Mouse (Mus musculus) limb, embryonic 11.5 days (tissue): Measurements from ENCODE around the gene Rab27a. TPM values are rescaled to one million over a fixed set of nuclear protein-coding genes. Genes with fewer than 3 reads are reported as not detected.
A peak's percentile ranks its signal among the peaks of the same experiment; 100 is the strongest.

Experiments used
- ATAC-seq: fragments of 200-750 bp; cut with Nextera tagmentation; 2 replicates; pipeline ENCODE4 v1.8.0; 2017; ENCODE audit warnings: low read depth; ENCODE audit not compliant: insufficient number of reproducible peaks, low FRiP score, low TSS enrichment
- DNase-seq: peaks from one replicate; pipeline ENCODE4 v3.0.0-alpha.2; 2015; ENCODE audit warnings: low spot score
- H3K27ac ChIP-seq: fragments of 300-500 bp; sonication (generic); replicated peaks from 2 replicates; pipeline ENCODE4 v1.5.1; 2014; ENCODE audit warnings: low read depth, mild to moderate bottlenecking, low read length
- H3K27me3 ChIP-seq: fragments of 300-500 bp; sonication (generic); 2 replicates; pipeline ENCODE4 v1.6.1; 2014; ENCODE audit warnings: mild to moderate bottlenecking, low read length, mixed read lengths; ENCODE audit not compliant: control insufficient read depth, insufficient read depth
- H3K36me3 ChIP-seq: fragments of 300-500 bp; sonication (generic); 2 replicates; pipeline ENCODE4 v1.6.1; 2014; ENCODE audit warnings: mild to moderate bottlenecking, low read length, moderate library complexity, mixed read lengths; ENCODE audit not compliant: control insufficient read depth, insufficient read depth
- H3K4me1 ChIP-seq: fragments of 300-500 bp; sonication (generic); 2 replicates; pipeline ENCODE4 v1.6.1; 2014; ENCODE audit warnings: low read length, mixed read lengths; ENCODE audit not compliant: control insufficient read depth, insufficient read depth
- H3K4me2 ChIP-seq: fragments of 300-500 bp; sonication (generic); 2 replicates; pipeline ENCODE4 v1.6.1; 2014; ENCODE audit warnings: low read depth, mild to moderate bottlenecking, moderate library complexity; ENCODE audit not compliant: severe bottlenecking
- H3K4me3 ChIP-seq: fragments of 300-500 bp; sonication (generic); 2 replicates; pipeline ENCODE4 v1.5.1; 2014; ENCODE audit warnings: low read depth, low read length
- H3K9ac ChIP-seq: fragments of 300-500 bp; sonication (generic); 2 replicates; pipeline ENCODE4 v1.6.1; 2014; ENCODE audit warnings: mild to moderate bottlenecking, low read length
- H3K9me3 ChIP-seq: fragments of 300-500 bp; sonication (generic); 2 replicates; pipeline ENCODE4 v1.6.1; 2016; ENCODE audit warnings: low read length; ENCODE audit not compliant: control insufficient read depth
- WGBS: fragments of 180-500 bp; shearing (Covaris S2); extraction: QIAGEN DNeasy Blood & Tissue Kit; methylation state at CpG from one replicate; pipeline ENCODE4 v1.1.7; 2014; 5-methylcytosine and 5-hydroxymethylcytosine counted together
- polyA plus RNA-seq: library from polyadenylated mRNA; unstranded; fragments of >200 nt; fragmentation: Nextera tagmentation; extraction: Ambion mirVana; gene quantifications from 2 replicates; pipeline ENCODE4 v1.2.1, GENCODE M21; 2014

Rab27a gene
- polyA plus RNA-seq, 1 experiment from 2014 or later = 2.5 TPM

GRCm38 (mm10) chr9:73006175-73006574 is 38.5 kb upstream of the Rab27a start:
- no peaks in the 10 kb centered on the region for H3K9me3 ChIP-seq
- WGBS = 100% methylated on average over 3 of the region's 3 CpGs

DNA sequence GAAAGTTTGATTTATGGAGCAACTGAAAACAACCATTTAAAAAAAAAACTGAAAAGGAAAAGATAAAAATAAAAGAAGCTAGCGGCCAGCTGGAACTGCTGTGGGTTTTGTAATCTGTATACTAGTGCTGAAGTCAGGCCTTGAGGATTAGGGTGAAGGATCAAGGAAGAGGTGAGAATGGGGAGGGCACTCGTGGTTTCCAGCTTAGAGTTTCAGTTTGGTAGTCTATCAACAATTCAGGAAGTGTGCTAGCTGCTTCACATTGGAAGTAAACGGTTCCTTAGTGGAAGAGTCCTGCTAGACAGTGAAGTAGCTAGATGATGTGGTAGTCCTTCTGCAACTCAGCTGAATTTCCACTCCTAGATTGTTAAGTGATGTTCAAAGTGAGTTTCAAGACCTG is 36.3 kb upstream of the Rab27a start:
- Histone ChIP-seq H3K9me3 (no peaks in the 10 kb centered on the region), H3K27ac (no peak overlapping the region), H3K27me3 (no peaks in the 10 kb centered on the region), H3K4me3 (no peak overlapping the region), H3K4me1 (no peaks in the 10 kb centered on the region), H3K36me3 (no peaks in the 10 kb centered on the region), H3K4me2 (no peak overlapping the region), H3K9ac (no peak overlapping the region)
- DNase-seq (no peak), ATAC-seq (no peak)
- 71% methylated on average over 3 of the region's 3 CpGs for WGBS

More at GRCm38 (mm10) chr9:73006175-73006574, 38.5 kb upstream of the Rab27a start:
- Histone ChIP-seq H3K4me1 (no peaks in the 10 kb centered on the region), H3K36me3 (no peaks in the 10 kb centered on the region), H3K27me3 (no peaks in the 10 kb centered on the region), H3K9ac (no peak overlapping the region), H3K4me2 (no peak overlapping the region), H3K27ac (no peak overlapping the region), H3K4me3 (no peak overlapping the region)
- DNase-seq (no peak), ATAC-seq (no peak)

DNA sequence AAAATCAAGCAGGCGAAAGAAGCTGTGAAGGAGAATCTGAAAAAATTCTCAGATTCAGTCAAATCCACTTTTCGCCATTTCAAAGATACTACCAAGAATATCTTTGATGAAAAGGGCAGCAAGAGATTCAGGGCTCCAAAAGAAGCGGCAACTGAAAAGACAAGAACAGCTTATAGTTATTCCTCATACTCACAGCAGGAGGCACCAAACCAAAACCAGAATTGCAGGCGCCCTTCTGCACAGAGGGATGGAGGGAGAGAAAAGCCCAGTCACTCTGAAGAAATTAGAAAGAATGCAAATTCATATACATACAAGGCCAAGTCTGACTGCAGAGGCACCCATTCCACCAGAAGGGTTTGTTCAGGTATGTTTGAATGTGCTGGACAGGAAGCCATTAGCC is 32.0 kb upstream of the Rab27a start:
- ATAC-seq = no peak
- no peak overlapping the region for H3K9ac ChIP-seq
- peaks cover 5% of the 10 kb centered on the region; the same call in 1 of the 2 replicates for H3K36me3 ChIP-seq
- no peak overlapping the region for H3K4me3 ChIP-seq
- no peak overlapping the region for H3K4me2 ChIP-seq
- H3K4me1 ChIP-seq = no peaks in the 10 kb centered on the region
- no peak overlapping the region for H3K27ac ChIP-seq
- no peaks in the 10 kb centered on the region for H3K9me3 ChIP-seq
- DNase-seq = no peak
- no peaks in the 10 kb centered on the region for H3K27me3 ChIP-seq
- 86% methylated on average over 4 of the region's 4 CpGs for WGBS

GRCm38 (mm10) chr9:73014724-73015123 is 29.9 kb upstream of the Rab27a start:
- ATAC-seq (no peak), DNase-seq (no peak)
- Histone ChIP-seq H3K36me3 (peaks cover 5% of the 10 kb centered on the region; the same call in 1 of the 2 replicates), H3K4me2 (no peak overlapping the region), H3K9me3 (no peaks in the 10 kb centered on the region), H3K27ac (no peak overlapping the region), H3K27me3 (no peaks in the 10 kb centered on the region), H3K4me1 (no peaks in the 10 kb centered on the region), H3K9ac (no peak overlapping the region), H3K4me3 (no peak overlapping the region)
- WGBS = 72% methylated on average over 13 of the region's 13 CpGs

GRCm38 (mm10) chr9:73019841-73020240 is 24.8 kb upstream of the Rab27a start:
- DNase-seq = no peak
- H3K4me2 ChIP-seq = no peak overlapping the region

DNA sequence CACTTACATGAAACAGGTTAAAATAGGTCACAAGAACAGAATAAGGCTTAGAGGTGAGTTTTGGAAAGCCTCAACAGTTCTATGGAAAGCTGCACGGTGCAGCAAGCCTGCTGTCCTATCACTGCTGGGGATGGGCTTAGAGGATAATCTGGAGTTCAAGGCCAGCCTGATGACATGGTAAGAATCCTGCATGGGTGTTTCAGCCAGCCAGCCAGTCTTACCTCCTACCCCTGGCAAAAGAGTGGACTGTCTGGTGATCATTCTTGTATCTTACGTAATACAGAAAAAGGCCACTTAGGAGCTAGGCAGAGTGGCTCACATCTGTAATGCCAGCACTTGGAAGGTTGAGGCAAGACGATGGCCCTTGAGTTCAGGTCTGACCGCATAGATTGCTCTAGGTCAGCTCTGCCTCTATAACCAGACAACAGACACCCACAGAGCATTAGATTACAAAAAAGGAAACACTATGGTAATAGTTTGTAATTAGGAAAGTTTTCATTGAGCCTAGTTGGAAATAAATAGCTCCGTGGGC is 24.0 kb upstream of the Rab27a start:
- no peaks in the 10 kb centered on the region for H3K9me3 ChIP-seq
- H3K27me3 ChIP-seq = no peaks in the 10 kb centered on the region
- DNase-seq (no peak), ATAC-seq (no peak)
- no peak overlapping the region for H3K27ac ChIP-seq
- peaks cover 5% of the 10 kb centered on the region; the same call in 1 of the 2 replicates for H3K36me3 ChIP-seq
- no peak overlapping the region for H3K4me2 ChIP-seq
- WGBS = 90% methylated on average over 5 of the region's 5 CpGs
- no peak overlapping the region for H3K4me3 ChIP-seq
- no peak overlapping the region for H3K9ac ChIP-seq
- H3K4me1 ChIP-seq = no peaks in the 10 kb centered on the region; the same call in 1 of the 2 replicates

More at GRCm38 (mm10) chr9:73019841-73020240, 24.8 kb upstream of the Rab27a start:
- no peak for ATAC-seq
- H3K9ac ChIP-seq = no peak overlapping the region
- 91% methylated on average over 10 of the region's 10 CpGs for WGBS
- H3K27ac ChIP-seq = no peak overlapping the region
- H3K36me3 ChIP-seq = peaks cover 5% of the 10 kb centered on the region; the same call in 1 of the 2 replicates
- no peaks in the 10 kb centered on the region for H3K27me3 ChIP-seq
- H3K4me1 ChIP-seq = no peaks in the 10 kb centered on the region
- no peak overlapping the region for H3K4me3 ChIP-seq
- no peaks in the 10 kb centered on the region for H3K9me3 ChIP-seq

DNA sequence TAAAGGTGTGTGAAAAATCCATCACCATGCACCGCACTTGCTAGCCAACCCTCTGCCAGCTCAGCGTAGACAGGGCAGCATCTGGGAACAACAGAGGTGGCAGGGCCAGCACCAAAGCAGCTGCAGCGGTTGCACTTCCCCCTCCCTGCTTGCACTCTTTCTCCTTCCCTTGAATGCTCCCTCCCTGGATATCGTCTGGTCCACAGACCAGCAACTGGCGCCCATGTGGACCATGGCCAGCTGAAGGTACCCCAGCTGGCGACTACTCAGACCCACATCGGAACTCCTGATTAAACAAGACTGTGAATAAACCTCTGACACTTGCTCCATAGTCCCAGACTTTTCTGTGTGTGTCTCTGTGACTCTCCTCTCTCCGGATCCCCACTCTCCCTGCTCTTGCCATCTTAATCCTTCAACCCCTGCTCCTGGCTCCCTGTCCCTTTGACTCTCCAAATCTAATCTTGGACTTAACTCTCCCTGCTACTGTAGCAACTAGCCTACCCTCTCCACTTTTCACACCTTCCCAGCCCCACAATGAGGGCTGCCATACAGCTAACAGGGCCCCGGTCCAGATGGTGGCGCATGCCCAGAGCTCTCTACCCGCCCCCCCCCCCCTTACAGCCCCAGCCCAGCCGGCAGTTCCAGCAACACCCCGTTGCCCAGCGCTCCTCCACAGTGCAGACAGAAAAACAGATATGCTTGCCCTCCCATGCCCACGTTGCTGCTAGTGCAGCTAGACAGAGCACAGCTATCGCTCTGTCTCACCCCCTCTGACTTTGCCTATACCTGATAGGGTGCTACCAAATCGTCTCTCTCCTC is 18.6 kb upstream of the Rab27a start:
- Histone ChIP-seq H3K27me3 (no peaks in the 10 kb centered on the region), H3K4me1 (peaks cover 3% of the 10 kb centered on the region; the same call in 1 of the 2 replicates), H3K9me3 (no peaks in the 10 kb centered on the region), H3K27ac (no peak overlapping the region), H3K36me3 (no peaks in the 10 kb centered on the region; the same call in 1 of the 2 replicates), H3K4me3 (no peak overlapping the region), H3K4me2 (peak overlapping the region; percentile 33), H3K9ac (0 out of 2 replicates have a peak overlapping the region, but pooled peaks have one; percentile 3)
- DNase-seq = peak; percentile 55
- WGBS = 15% methylated on average over 17 of the region's 17 CpGs
- peak; percentile 58 for ATAC-seq

- no peak overlapping the region for H3K9ac ChIP-seq
- ATAC-seq (no peak), DNase-seq (no peak)
- WGBS = 92% methylated on average over 1 of the region's 1 CpGs
- no peak overlapping the region for H3K27ac ChIP-seq
- H3K36me3 ChIP-seq = no peaks in the 10 kb centered on the region; the same call in 1 of the 2 replicates
- no peak overlapping the region for H3K4me3 ChIP-seq
- no peaks in the 10 kb centered on the region for H3K27me3 ChIP-seq
- peaks cover 3% of the 10 kb centered on the region; the same call in 1 of the 2 replicates for H3K4me1 ChIP-seq
- H3K9me3 ChIP-seq = no peaks in the 10 kb centered on the region
- no peak overlapping the region for H3K4me2 ChIP-seq
Observed at GRCm38 (mm10) chr9:73030443-73030842, 14.2 kb upstream of the Rab27a start.
